Mouse (Mus musculus): ENCODE data around the gene Gbp9.
"Not testable (repeated sequence)": the region's sequence is repeated elsewhere in the genome, so short reads cannot be mapped to it uniquely, and the experiment has no call there.

Gene Gbp9

DNA sequence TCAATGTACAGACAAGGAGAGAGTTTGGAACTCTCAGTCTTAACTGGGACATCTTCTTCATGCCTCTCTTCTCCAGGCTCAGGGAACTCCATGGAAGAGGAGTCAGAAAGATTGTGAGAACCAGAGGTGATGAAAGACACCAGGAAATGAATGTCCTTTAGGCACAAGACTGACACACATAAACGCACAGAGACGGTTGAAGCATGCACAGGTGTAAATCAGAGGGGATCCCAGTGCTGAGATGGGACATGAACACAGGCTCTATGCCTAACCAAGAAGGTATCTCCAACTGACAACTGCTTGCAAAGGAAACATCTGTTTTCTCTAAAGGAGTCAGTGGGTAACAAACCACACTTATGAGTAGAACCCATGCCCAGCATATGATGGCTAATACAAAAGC, 79.1 kb downstream of the Gbp9 start:
- no peak for DNase-seq (ENCODE audit: low read depth, low spot score)

DNA sequence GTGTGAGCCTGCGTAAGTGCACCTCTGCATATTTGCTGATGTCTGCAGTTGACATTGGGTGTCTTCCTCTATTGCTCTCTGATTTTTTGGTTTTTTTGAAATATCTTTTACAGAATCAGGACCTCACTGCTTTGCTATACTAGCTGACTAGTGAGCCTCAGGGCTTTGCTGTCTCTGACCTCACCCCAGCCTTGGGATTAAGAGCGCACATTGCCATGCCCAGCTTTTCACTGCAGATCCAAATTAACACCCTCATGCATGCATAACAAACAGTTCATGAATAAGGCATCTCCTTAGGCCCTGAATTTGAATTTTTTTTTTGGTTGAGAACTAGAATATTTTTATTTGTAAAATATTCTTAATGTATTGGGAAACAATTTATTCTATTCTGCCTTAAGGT, 84.1 kb downstream of the Gbp9 start:
- no peak for DNase-seq (ENCODE audit: low read depth, low spot score)

DNA sequence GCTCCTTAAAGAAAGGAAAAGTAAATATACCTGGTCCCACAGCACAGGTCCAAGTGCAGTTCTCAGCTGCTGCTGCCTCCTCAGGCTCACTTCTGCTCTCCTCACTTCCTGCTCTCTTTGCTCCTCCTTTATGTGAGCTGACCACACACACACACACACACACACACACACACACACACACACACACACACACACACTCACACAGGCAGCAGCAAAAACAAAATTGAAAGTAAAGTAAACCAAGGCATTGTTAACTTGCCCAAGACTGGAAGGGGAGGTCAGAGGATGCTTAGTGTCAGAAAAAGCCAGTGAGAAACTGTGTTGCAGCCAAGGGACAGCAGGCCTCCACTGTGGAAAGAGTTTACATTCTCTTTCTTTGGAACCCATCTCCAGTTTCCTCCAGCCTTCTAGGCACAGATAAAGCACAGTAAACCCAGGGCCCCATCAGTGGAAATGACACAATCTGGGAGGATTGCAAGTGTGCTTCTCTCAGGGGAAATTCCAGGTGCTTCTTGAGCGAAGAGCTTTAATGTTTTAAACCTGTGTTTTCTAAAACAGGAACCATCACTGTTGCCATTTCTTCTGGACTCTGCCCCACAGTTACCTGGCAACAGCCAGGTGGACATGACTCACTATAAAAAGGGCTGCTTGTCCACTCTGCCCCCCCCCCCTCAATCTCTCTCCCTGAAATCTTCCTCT, 85.7 kb downstream of the Gbp9 start:
- DNase-seq (ENCODE audit: low read depth, low spot score) = not testable (repeated sequence)

DNA sequence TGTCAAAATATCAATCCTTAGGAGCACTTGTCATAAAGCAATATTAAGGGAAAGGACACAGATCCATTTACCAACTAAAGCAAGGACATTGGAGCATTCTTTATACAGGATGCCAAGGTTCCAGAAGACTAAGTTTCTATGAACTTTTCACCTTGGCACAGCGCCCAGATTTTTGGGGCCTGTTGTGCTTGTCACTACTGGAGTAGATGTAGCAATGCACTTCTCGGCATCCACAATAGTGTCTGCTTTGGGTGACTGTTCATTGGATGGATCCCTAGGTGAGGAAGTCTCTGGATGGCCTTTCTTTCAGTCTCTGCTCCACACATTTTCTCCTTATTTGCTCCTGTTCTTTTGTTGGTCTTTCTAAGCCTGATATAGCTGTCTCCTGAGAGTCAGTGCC, 107.0 kb downstream of the Gbp9 start:
- DNase-seq (ENCODE audit: low read depth, low spot score) = no peak
